Mouse (Mus musculus): ENCODE results near the gene Arhgef11. TPM values are rescaled to one million over a fixed set of nuclear protein-coding genes. Genes with fewer than 3 reads are reported as not detected.

Arhgef11 gene
- total and polyA plus RNA-seq, 3 experiments = 2.0 to 4.9 TPM; not detected in 1

DNA sequence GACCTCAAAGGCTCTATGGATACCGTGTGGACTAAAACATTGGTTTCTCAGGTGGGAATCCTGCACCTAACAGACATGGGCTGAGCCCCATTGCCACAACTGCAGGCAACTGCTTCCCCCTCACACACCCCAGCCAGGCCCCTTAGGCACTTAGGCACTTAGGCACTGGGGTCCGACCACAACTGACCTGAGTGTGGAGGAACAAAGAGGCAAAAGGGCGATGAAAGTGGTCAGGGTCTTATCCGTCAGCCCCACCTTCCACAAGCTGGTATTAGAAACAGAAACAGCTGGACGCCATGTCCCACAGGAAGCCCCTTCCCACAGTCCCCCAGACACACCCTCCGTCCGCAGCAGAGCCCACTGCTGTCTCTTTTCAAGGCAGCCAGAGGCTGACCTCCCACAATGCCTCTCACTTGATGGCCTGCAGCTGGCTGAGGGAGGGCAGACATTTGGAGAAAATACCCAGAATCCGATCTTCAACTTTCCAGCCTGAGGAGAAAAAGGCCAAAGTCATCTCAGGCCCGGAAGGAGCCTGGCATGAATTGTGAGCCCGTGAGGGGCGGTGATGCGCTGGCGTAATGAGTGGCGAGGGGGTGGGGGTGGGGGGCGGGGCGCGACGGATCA is 127.8 kb downstream of the Arhgef11 start:
- Histone ChIP-seq H3K9me3 (replicated peaks; ENCODE audit: insufficient read depth, low read length) (no peaks in the 10 kb centered on the region), H3K36me3 (ENCODE audit: control insufficient read depth in 1 of 2, insufficient read depth in 2 of 2, low read length in 2 of 2) (no peaks in the 10 kb centered on the region), H3K27me3 (ENCODE audit: control insufficient read depth in 1 of 2, insufficient read depth in 2 of 2, low read length in 2 of 2) (peaks cover 0 to 1% of the 10 kb centered on the region in 2 experiments; a peak in 1 of 4 replicates), H3K27ac (ENCODE audit: control insufficient read depth, low read depth, low read length) (no peak overlapping the region), H3K79me2 (ENCODE audit: control insufficient read depth, insufficient read depth, low read length, poor library complexity) (no peaks in the 10 kb centered on the region), H3K4me1 (ENCODE audit: control insufficient read depth in 1 of 2, insufficient read depth in 2 of 2, low read length in 2 of 2) (no peaks in the 10 kb centered on the region), H3K9ac (ENCODE audit: control insufficient read depth, low read depth, low read length, poor library complexity, severe bottlenecking) (no peak overlapping the region), H3K4me3 (ENCODE audit: control insufficient read depth in 1 of 2, insufficient read depth in 1 of 2, low read depth in 2 of 2, low read length in 2 of 2) (no peak overlapping the region)
- no peak for DNase-seq (ENCODE audit: low read depth, low spot score)
- TF ChIP-seq POLR2A (IDR thresholded peaks at IDR 0.05; ENCODE audit: control insufficient read depth in 1 of 2, insufficient read depth in 1 of 2, low read depth in 1 of 2, low read length in 2 of 2, poor library complexity in 1 of 2) (no peak), ZNF384 (IDR thresholded peaks at IDR 0.05; ENCODE audit: low read depth, low read length) (no peak), NRF1 (IDR thresholded peaks at IDR 0.05; ENCODE audit: insufficient read depth, low read depth, low read length, poor library complexity, severe bottlenecking) (no peak), MYB (IDR thresholded peaks at IDR 0.05; ENCODE audit: low read depth, low read length) (no peak), NELFE (IDR thresholded peaks at IDR 0.05; ENCODE audit: low read depth, low read length) (no peak), JUND (IDR thresholded peaks at IDR 0.05; ENCODE audit: low read depth, low read length) (no peak), E2F4 (IDR thresholded peaks at IDR 0.05; ENCODE audit: borderline replicate concordance, low read depth, low read length) (no peak), EP300 (IDR thresholded peaks at IDR 0.05; ENCODE audit: low read depth in 1 of 2, low read length in 2 of 2) (no peak), MAX (IDR thresholded peaks at IDR 0.05; ENCODE audit: low read length) (no peak), MAZ (IDR thresholded peaks at IDR 0.05; ENCODE audit: low read depth, low read length) (no peak), POLR2AphosphoS2 (IDR thresholded peaks at IDR 0.05; ENCODE audit: low read length) (no peak), TCF12 (IDR thresholded peaks at IDR 0.05; ENCODE audit: low read depth, low read length) (no peak), USF2 (IDR thresholded peaks at IDR 0.05; ENCODE audit: borderline replicate concordance in 1 of 2, insufficient read depth in 1 of 2, low read depth in 1 of 2, low read length in 2 of 2) (no peak), POLR2AphosphoS5 (IDR thresholded peaks at IDR 0.05; ENCODE audit: borderline replicate concordance, low read depth, low read length) (no peak), RCOR1 (IDR thresholded peaks at IDR 0.05; ENCODE audit: low read depth, low read length) (no peak), ZMIZ1 (IDR thresholded peaks at IDR 0.05; ENCODE audit: low read depth, low read length) (no peak), CTCF (IDR thresholded peaks at IDR 0.05 in 2 of 3, conservative IDR thresholded peaks at IDR 0.05 in 1 of 3; ENCODE audit: control insufficient read depth in 1 of 3, insufficient read depth in 1 of 3, low read depth in 2 of 3, low read length in 3 of 3, poor library complexity in 1 of 3, severe bottlenecking in 1 of 3) (no peak), TBP (IDR thresholded peaks at IDR 0.05; ENCODE audit: low read depth, low read length) (no peak), CHD1 (IDR thresholded peaks at IDR 0.05; ENCODE audit: low read depth, low read length) (no peak), ETS1 (IDR thresholded peaks at IDR 0.05; ENCODE audit: low read depth, low read length) (no peak)

- no peak within 1 kb of the TSS for H3K27ac ChIP-seq (ENCODE audit: control insufficient read depth, low read depth, low read length)
- no peaks in the 10 kb centered on the region for H3K9me3 ChIP-seq (replicated peaks; ENCODE audit: insufficient read depth, low read length)
- TF ChIP-seq NELFE (IDR thresholded peaks at IDR 0.05; ENCODE audit: low read depth, low read length) = no peak
- no peak for TF ChIP-seq ETS1 (IDR thresholded peaks at IDR 0.05; ENCODE audit: low read depth, low read length)
- no peak for TF ChIP-seq SIN3A (IDR thresholded peaks at IDR 0.05; ENCODE audit: low read length)
- TF ChIP-seq USF2 (IDR thresholded peaks at IDR 0.05; ENCODE audit: borderline replicate concordance in 1 of 2, insufficient read depth in 1 of 2, low read depth in 1 of 2, low read length in 2 of 2) = no peak
- no peak for TF ChIP-seq MEF2A (IDR thresholded peaks at IDR 0.05; ENCODE audit: extremely low read depth, insufficient replicate concordance, low read depth, low read length, poor library complexity, severe bottlenecking)
- no peak for TF ChIP-seq SMC3 (IDR thresholded peaks at IDR 0.05; ENCODE audit: low read depth, low read length)
- no peak for TF ChIP-seq MAZ (IDR thresholded peaks at IDR 0.05; ENCODE audit: low read depth, low read length)
- no peak for TF ChIP-seq USF1 (IDR thresholded peaks at IDR 0.05; ENCODE audit: low read depth, low read length)
- TF ChIP-seq MYC (IDR thresholded peaks at IDR 0.05; ENCODE audit: low read depth, low read length) = no peak
- no peak for TF ChIP-seq EP300 (IDR thresholded peaks at IDR 0.05; ENCODE audit: low read depth in 1 of 2, low read length in 2 of 2)
- no peak for TF ChIP-seq GATA1 (IDR thresholded peaks at IDR 0.05; ENCODE audit: low read depth, low read length)
- no peaks in the 10 kb centered on the region for H3K4me1 ChIP-seq (ENCODE audit: control insufficient read depth in 1 of 2, insufficient read depth in 2 of 2, low read length in 2 of 2)
- no peaks in the 10 kb centered on the region for H3K36me3 ChIP-seq (ENCODE audit: control insufficient read depth in 1 of 2, insufficient read depth in 2 of 2, low read length in 2 of 2)
- H3K27me3 ChIP-seq (ENCODE audit: control insufficient read depth in 1 of 2, insufficient read depth in 2 of 2, low read length in 2 of 2) = peaks cover 0 to 1% of the 10 kb centered on the region in 2 experiments; a peak in 1 of 4 replicates
- H3K79me2 ChIP-seq (ENCODE audit: control insufficient read depth, insufficient read depth, low read length, poor library complexity) = no peaks in the 10 kb centered on the region
- H3K4me3 ChIP-seq (ENCODE audit: control insufficient read depth in 1 of 2, insufficient read depth in 1 of 2, low read depth in 2 of 2, low read length in 2 of 2) = no peak within 1 kb of the TSS
- no peak for DNase-seq (ENCODE audit: low read depth, low spot score)
- no peak within 1 kb of the TSS for H3K9ac ChIP-seq (ENCODE audit: control insufficient read depth, low read depth, low read length, poor library complexity, severe bottlenecking)
These were observed 131.1 kb downstream of the Arhgef11 start, which contains the start of gene Lrrc71 for GRCm38 (mm10) chr3:87748431-87748830. Gene Lrrc71 (minus strand): TSS chr3:87748625.
